Mouse (Mus musculus) frontal cortex, adult (tissue): ENCODE results near the gene Cdk19.
"Not testable (repeated sequence)": the region's sequence is repeated elsewhere in the genome, so short reads cannot be mapped to it uniquely, and the experiment has no call there.

ENCODE experiments used
- ATAC-seq: cut with Nextera tagmentation; 2 replicates; pipeline ENCODE4 v1.9.2; 2017; ENCODE audit warnings: mild to moderate bottlenecking, moderate library complexity, mixed read lengths; ENCODE audit not compliant: low TSS enrichment

The Cdk19 gene

GRCm38 (mm10) chr10:40521579-40521978, 182.2 kb downstream of the Cdk19 start:
- ATAC-seq = no peak

GRCm38 (mm10) chr10:40523312-40523975, 184.1 kb downstream of the Cdk19 start:
- no peak for ATAC-seq

GRCm38 (mm10) chr10:40524032-40524806, 184.9 kb downstream of the Cdk19 start:
- no peak for ATAC-seq

- ATAC-seq = no peak
Measured at GRCm38 (mm10) chr10:40524991-40525390, 185.6 kb downstream of the Cdk19 start.

- ATAC-seq = peak; percentile 27
Measured at GRCm38 (mm10) chr10:40525616-40526155, 186.3 kb downstream of the Cdk19 start.

- ATAC-seq = peak; percentile 71
Measured at GRCm38 (mm10) chr10:40526301-40526761, 187.0 kb downstream of the Cdk19 start.

GRCm38 (mm10) chr10:40526986-40527385, 187.6 kb downstream of the Cdk19 start:
- no peak for ATAC-seq

GRCm38 (mm10) chr10:40527573-40527972, 188.2 kb downstream of the Cdk19 start:
- ATAC-seq = no peak

- no peak for ATAC-seq
Measured at GRCm38 (mm10) chr10:40528668-40529067, 189.3 kb downstream of the Cdk19 start.

- peak; percentile 45; the same call in 1 of the 2 replicates for ATAC-seq
Measured at GRCm38 (mm10) chr10:40529617-40530016, 190.3 kb downstream of the Cdk19 start.

GRCm38 (mm10) chr10:40530661-40531060, 191.3 kb downstream of the Cdk19 start:
- ATAC-seq = no peak

GRCm38 (mm10) chr10:40532586-40532985, 193.2 kb downstream of the Cdk19 start:
- ATAC-seq = not testable (repeated sequence)
